Mouse (Mus musculus) neutrophil, adult 65 days (primary cell): ENCODE results near the gene Fam13a. TPM values are rescaled to one million over a fixed set of nuclear protein-coding genes. Genes with fewer than 3 reads are reported as not detected.

ENCODE experiments used
- total RNA-seq: library from RNA; stranded (reverse); gene quantifications from 2 replicates; pipeline ENCODE4 v1.2.4, GENCODE M21; 2023

Gene Fam13a
- 0.19 TPM in 1 of 2 replicates, not detected in the other for total RNA-seq

DNA sequence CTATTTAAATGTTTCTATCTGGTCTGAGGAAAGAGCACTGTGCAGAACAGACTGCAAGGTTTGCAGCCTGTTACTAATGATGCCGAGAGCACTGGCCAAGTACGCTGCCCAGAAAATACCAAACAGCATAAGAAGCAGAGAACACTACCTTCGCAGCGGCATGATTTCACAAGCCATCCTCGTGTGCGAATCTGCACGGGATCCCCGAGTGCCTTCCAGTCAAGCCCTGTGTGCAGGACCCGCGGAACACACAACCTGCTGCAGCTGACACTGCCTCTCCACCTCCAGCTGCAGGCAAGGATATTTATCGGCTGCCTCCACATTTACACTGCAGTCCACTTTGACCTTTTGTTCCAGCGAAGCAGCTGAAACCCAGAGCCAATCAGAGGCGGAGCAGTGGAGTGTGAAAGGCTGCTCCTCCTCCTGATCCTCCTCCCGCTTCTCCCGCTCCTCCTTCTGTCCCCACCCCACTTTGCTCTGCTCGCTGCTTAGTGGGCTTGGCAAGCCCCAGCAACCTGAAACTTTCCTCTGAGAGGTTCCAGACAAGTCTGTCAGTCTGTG is at the start of gene Fam13a:
TSS of gene Fam13a (minus strand) at position 386 of the 561 bp plus-strand sequence.

DNA sequence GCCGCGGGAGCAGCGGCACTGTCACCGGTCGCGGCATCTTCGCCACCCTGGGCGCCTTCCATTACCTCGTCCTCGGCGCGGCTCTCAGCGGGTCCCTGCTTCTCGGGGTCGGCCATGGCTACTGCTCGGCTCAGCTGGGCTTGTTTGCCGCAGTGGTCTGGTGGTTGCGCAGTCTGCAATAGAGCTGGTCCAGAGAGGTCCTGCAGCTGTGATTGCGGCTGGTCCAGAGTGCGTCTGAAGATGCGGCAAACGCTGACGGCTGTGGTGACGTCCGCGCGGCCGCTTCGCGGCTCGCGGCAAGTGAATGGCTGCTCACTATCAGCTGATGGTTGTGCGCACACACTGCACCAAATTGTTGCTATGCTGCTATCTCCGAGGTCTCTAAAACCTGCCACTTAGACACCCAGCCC is 117.5 kb downstream of the Fam13a start, which contains the start of gene Nap1l5:
TSS of gene Nap1l5 (minus strand) at position 225 of the 410 bp plus-strand sequence.

Other genes starting within 250 kb of the Fam13a start
- 24.8 and 30.0 TPM in 2 replicates for gene Herc3, start 193.1 kb downstream of the Fam13a start, total RNA-seq
- not detected in 2 replicates for gene Nap1l5, start 117.5 kb downstream of the Fam13a start, total RNA-seq
- 9.4 and 9.9 TPM in 2 replicates for gene Tigd2, start 184.3 kb upstream of the Fam13a start, total RNA-seq